Mouse (Mus musculus) embryonic facial prominence, embryonic 12.5 days (tissue): ENCODE results near the gene Prok2. TPM values are rescaled to one million over a fixed set of nuclear protein-coding genes. Genes with fewer than 3 reads are reported as not detected.
A peak's percentile ranks its signal among the peaks of the same experiment; 100 is the strongest.

Source experiments
- ATAC-seq: fragments of 200-750 bp; cut with Nextera tagmentation; 2 replicates; pipeline ENCODE4 v1.8.0; 2017; ENCODE audit not compliant: insufficient number of reproducible peaks, insufficient read depth, low FRiP score, low TSS enrichment
- H3K27ac ChIP-seq: fragments of 300-500 bp; sonication (generic); 2 replicates; pipeline ENCODE4 v1.5.1; 2016; ENCODE audit warnings: mild to moderate bottlenecking
- H3K27me3 ChIP-seq: fragments of 300-500 bp; sonication (generic); 2 replicates; pipeline ENCODE4 v1.6.1; 2016; ENCODE audit warnings: mild to moderate bottlenecking, moderate library complexity
- H3K36me3 ChIP-seq: fragments of 300-500 bp; sonication (generic); 2 replicates; pipeline ENCODE4 v1.6.1; 2016; ENCODE audit warnings: mild to moderate bottlenecking
- H3K4me1 ChIP-seq: fragments of 300-500 bp; sonication (generic); 2 replicates; pipeline ENCODE4 v1.6.1; 2016
- H3K4me2 ChIP-seq: fragments of 300-500 bp; sonication (generic); replicated peaks from 2 replicates; pipeline ENCODE4 v1.6.1; 2016; ENCODE audit warnings: mild to moderate bottlenecking, moderate library complexity
- H3K4me3 ChIP-seq: fragments of 300-500 bp; sonication (generic); 2 replicates; pipeline ENCODE4 v1.5.1; 2016; ENCODE audit warnings: mild to moderate bottlenecking
- H3K9ac ChIP-seq: fragments of 300-500 bp; sonication (generic); 2 replicates; pipeline ENCODE4 v1.6.1; 2016; ENCODE audit warnings: mild to moderate bottlenecking, moderate library complexity
- H3K9me3 ChIP-seq: fragments of 300-500 bp; sonication (generic); 2 replicates; pipeline ENCODE4 v1.6.1; 2016; ENCODE audit warnings: mild to moderate bottlenecking, moderate library complexity
- WGBS: fragments of 180-500 bp; shearing (Covaris S2); methylation state at CpG from one replicate; pipeline ENCODE4 v1.1.7; 2016; 5-methylcytosine and 5-hydroxymethylcytosine counted together
- polyA plus RNA-seq: library from polyadenylated mRNA; unstranded; fragments of >200 nt; fragmentation: Nextera tagmentation; extraction: Ambion mirVana; gene quantifications from 2 replicates; pipeline ENCODE4 v1.2.1, GENCODE M21; 2016

The Prok2 gene
- polyA plus RNA-seq, 1 experiment from 2014 or later: 0.40 TPM

- Histone ChIP-seq H3K9me3 (no peaks in the 10 kb centered on the region), H3K4me1 (peaks cover 15% of the 10 kb centered on the region; the same call in 1 of the 2 replicates), H3K27ac (no peak overlapping the region), H3K9ac (no peak overlapping the region), H3K36me3 (no peaks in the 10 kb centered on the region), H3K27me3 (peaks cover 41% of the 10 kb centered on the region), H3K4me3 (no peak overlapping the region), H3K4me2 (no peak overlapping the region)
- ATAC-seq: no peak
- 93% methylated on average over 4 of the region's 4 CpGs for WGBS
Measured at GRCm38 (mm10) chr6:99729853-99730252, 3.7 kb upstream of the Prok2 start.

- Histone ChIP-seq H3K27ac (no peak overlapping the region), H3K4me3 (peak overlapping the region; percentile 47), H3K4me1 (peaks cover 15% of the 10 kb centered on the region; the same call in 1 of the 2 replicates), H3K9ac (peak overlapping the region; percentile 55), H3K9me3 (no peaks in the 10 kb centered on the region), H3K36me3 (no peaks in the 10 kb centered on the region), H3K27me3 (peaks cover 42% of the 10 kb centered on the region), H3K4me2 (peak overlapping the region; percentile 96)
- no peak for ATAC-seq
- under 1% methylated on average over 22 of the region's 22 CpGs for WGBS
Measured at GRCm38 (mm10) chr6:99726576-99727303, 548 bp upstream of the Prok2 start.

- Histone ChIP-seq H3K4me3 (no peak overlapping the region), H3K27ac (no peak overlapping the region), H3K27me3 (peaks cover 24% of the 10 kb centered on the region), H3K9me3 (no peaks in the 10 kb centered on the region), H3K36me3 (no peaks in the 10 kb centered on the region), H3K4me2 (no peak overlapping the region), H3K9ac (no peak overlapping the region), H3K4me1 (peaks cover 15% of the 10 kb centered on the region; the same call in 1 of the 2 replicates)
- WGBS: 85% methylated on average over 9 of the region's 9 CpGs
- ATAC-seq: no peak
Measured at GRCm38 (mm10) chr6:99722390-99722789, 3.8 kb downstream of the Prok2 start.

DNA sequence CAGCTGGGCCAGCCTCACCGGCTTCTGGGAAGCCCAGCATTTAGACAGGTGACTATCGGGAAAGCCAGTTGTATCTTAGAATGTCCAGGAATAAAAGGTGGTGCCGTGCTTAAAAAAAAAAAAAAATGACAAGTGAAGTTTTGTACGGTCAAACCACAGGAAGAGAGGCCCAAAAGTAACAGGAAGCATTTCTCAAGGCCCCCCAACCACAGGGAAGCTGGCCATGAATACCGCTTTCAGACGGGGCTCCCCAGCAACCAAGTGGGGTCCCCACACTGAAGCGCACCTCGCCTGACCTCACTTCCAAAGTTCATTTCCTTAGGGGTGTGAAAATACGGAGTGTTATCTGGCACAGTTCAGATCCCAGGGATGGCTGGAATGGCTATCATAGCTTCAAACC, 5.2 kb downstream of the Prok2 start:
- no peak overlapping the region for H3K4me2 ChIP-seq
- no peak overlapping the region for H3K9ac ChIP-seq
- H3K4me3 ChIP-seq: no peak overlapping the region
- H3K9me3 ChIP-seq: no peaks in the 10 kb centered on the region
- H3K27ac ChIP-seq: no peak overlapping the region
- peaks cover 11% of the 10 kb centered on the region for H3K27me3 ChIP-seq
- no peaks in the 10 kb centered on the region for H3K36me3 ChIP-seq
- 81% methylated on average over 9 of the region's 9 CpGs for WGBS
- ATAC-seq: no peak
- 0 out of 2 replicates have a peak, but pooled peaks cover 2% of the 10 kb centered on the region for H3K4me1 ChIP-seq

DNA sequence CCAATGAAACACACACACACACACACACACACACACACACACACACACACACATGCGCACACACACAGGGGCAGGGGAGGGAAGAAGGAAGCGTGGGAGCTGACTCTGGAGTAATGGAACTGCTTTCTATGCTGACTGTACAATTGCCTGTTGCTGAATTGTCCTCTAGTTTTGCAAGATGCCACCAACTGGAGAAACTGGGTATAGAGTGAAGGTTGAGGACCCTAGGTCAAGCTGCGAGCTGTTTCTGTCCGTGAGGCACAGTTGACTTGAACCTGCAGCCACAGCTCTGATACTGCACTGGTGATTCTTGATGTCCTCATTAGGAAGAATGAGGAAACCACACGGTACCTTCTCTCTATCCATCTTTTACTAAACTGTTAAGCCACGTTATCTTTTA, 10.3 kb downstream of the Prok2 start:
- no peaks in the 10 kb centered on the region for H3K36me3 ChIP-seq
- H3K4me3 ChIP-seq: no peak overlapping the region
- H3K9me3 ChIP-seq: no peaks in the 10 kb centered on the region
- WGBS: 66% methylated on average over 5 of the region's 6 CpGs
- H3K4me1 ChIP-seq: no peaks in the 10 kb centered on the region
- H3K9ac ChIP-seq: no peak overlapping the region
- H3K27me3 ChIP-seq: 0 out of 2 replicates have a peak, but pooled peaks cover 5% of the 10 kb centered on the region
- H3K4me2 ChIP-seq: no peak overlapping the region
- no peak overlapping the region for H3K27ac ChIP-seq
- ATAC-seq: no peak

- Histone ChIP-seq H3K4me2 (no peak overlapping the region), H3K36me3 (no peaks in the 10 kb centered on the region), H3K4me3 (no peak overlapping the region), H3K4me1 (no peaks in the 10 kb centered on the region), H3K27ac (no peak overlapping the region), H3K27me3 (0 out of 2 replicates have a peak, but pooled peaks cover 5% of the 10 kb centered on the region), H3K9ac (no peak overlapping the region), H3K9me3 (no peaks in the 10 kb centered on the region)
- 64% methylated on average over 6 of the region's 6 CpGs for WGBS
- ATAC-seq: no peak
Measured at GRCm38 (mm10) chr6:99715191-99715590, 11.0 kb downstream of the Prok2 start.

- no peak overlapping the region for H3K27ac ChIP-seq
- no peak overlapping the region for H3K9ac ChIP-seq
- no peak overlapping the region for H3K4me2 ChIP-seq
- H3K27me3 ChIP-seq: 0 out of 2 replicates have a peak, but pooled peaks cover 5% of the 10 kb centered on the region
- no peaks in the 10 kb centered on the region for H3K9me3 ChIP-seq
- no peak overlapping the region for H3K4me3 ChIP-seq
- WGBS: 79% methylated on average over 5 of the region's 5 CpGs
- no peaks in the 10 kb centered on the region for H3K36me3 ChIP-seq
- H3K4me1 ChIP-seq: no peaks in the 10 kb centered on the region
- ATAC-seq: no peak
Measured at GRCm38 (mm10) chr6:99713256-99713655, 12.9 kb downstream of the Prok2 start.

GRCm38 (mm10) chr6:99711576-99712101, 14.6 kb downstream of the Prok2 start:
- H3K36me3 ChIP-seq: no peaks in the 10 kb centered on the region
- no peak overlapping the region for H3K4me3 ChIP-seq
- 0 out of 2 replicates have a peak, but pooled peaks cover 5% of the 10 kb centered on the region for H3K27me3 ChIP-seq
- no peaks in the 10 kb centered on the region for H3K9me3 ChIP-seq
- no peak overlapping the region for H3K9ac ChIP-seq
- ATAC-seq: no peak
- no peaks in the 10 kb centered on the region for H3K4me1 ChIP-seq
- no peak overlapping the region for H3K4me2 ChIP-seq
- WGBS: 68% methylated on average over 11 of the region's 11 CpGs
- no peak overlapping the region for H3K27ac ChIP-seq

GRCm38 (mm10) chr6:99700484-99700883, 25.7 kb downstream of the Prok2 start:
- Histone ChIP-seq H3K4me2 (no peak overlapping the region), H3K27me3 (peaks cover 19% of the 10 kb centered on the region; the same call in 1 of the 2 replicates), H3K4me3 (no peak overlapping the region), H3K9me3 (no peaks in the 10 kb centered on the region), H3K4me1 (peaks cover 4% of the 10 kb centered on the region; the same call in 1 of the 2 replicates), H3K9ac (no peak overlapping the region), H3K36me3 (no peaks in the 10 kb centered on the region), H3K27ac (no peak overlapping the region)
- WGBS: 51% methylated on average over 3 of the region's 3 CpGs
- ATAC-seq: no peak

DNA sequence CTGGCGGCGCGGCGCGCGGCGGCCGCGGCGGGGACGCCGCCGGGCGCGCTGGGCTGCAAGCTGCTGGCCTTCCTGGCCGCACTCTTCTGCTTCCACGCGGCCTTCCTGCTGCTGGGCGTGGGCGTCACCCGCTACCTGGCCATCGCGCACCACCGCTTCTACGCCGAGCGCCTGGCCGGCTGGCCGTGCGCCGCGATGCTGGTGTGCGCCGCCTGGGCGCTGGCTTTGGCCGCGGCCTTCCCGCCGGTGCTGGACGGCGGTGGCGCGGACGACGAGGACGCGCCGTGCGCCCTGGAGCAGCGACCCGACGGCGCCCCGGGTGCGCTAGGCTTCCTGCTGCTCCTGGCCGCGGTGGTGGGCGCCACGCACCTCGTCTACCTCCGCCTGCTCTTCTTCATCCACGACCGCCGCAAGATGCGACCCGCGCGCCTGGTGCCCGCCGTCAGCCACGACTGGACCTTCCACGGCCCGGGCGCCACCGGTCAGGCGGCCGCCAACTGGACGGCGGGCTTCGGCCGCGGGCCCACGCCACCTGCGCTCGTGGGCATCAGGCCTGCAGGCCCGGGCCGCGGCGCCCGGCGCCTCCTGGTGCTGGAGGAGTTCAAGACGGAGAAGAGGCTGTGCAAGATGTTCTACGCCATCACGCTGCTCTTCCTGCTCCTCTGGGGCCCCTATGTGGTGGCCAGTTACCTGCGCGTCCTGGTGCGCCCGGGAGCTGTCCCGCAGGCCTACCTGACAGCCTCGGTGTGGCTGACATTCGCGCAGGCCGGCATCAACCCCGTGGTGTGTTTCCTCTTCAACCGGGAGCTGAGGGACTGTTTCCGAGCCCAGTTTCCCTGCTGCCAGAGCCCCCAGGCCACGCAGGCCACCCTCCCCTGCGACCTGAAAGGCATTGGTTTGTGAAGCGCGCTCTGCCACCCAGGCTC, 33.0 kb downstream of the Prok2 start:
- no peaks in the 10 kb centered on the region for H3K36me3 ChIP-seq
- H3K27ac ChIP-seq: peak overlapping the region; percentile 68; the same call in 1 of the 2 replicates
- no peaks in the 10 kb centered on the region for H3K9me3 ChIP-seq
- peaks cover 15% of the 10 kb centered on the region for H3K4me1 ChIP-seq
- peak overlapping the region; percentile 76 for H3K4me3 ChIP-seq
- peak overlapping the region; percentile 88 for H3K9ac ChIP-seq
- ATAC-seq: 0 out of 2 replicates have a peak, but pooled peaks have one; percentile 13
- H3K4me2 ChIP-seq: peak overlapping the region; percentile 94
- H3K27me3 ChIP-seq: peaks cover 61% of the 10 kb centered on the region
- WGBS: 2% methylated on average over 93 of the region's 110 CpGs

DNA sequence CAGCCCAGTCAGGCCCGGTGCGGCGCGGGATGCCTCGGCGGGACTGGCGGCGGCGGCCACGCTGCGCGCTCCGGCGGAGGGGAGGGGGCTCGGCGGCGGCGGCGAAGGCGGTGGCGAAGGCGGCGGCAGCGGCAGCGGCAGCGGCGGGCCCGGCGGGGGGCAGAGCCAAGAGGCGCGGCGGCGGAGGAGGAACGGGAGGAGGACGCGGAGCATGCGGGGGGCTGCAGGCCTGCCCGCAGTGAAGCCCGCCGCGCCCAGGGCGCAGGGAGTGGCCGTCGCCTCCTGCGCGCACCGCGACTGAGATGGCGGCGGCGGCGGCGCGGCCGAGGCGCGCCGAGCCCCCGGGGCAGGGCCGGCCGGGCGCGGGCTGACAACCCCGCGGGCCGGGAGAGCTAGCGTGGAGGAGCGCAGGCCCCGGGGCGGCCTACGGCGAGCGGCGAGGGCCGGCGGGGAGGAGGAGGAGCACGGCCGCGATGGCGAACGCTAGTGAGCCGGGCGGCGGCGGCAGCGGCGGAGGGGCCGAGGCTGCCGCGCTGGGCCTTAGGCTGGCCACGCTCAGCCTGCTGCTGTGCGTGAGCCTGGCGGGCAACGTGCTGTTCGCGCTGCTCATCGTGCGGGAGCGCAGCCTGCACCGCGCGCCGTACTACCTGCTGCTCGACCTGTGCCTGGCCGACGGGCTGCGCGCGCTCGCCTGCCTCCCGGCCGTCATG, 33.8 kb downstream of the Prok2 start, which contains the start of gene Gpr27:
Gene Gpr27, plus strand, starts transcription at position 474 of the 710 bp plus-strand sequence.
- peak within 1 kb of the TSS; percentile 76 for H3K4me3 ChIP-seq
- peak; percentile 57 for ATAC-seq
- H3K4me1 ChIP-seq: peaks cover 15% of the 10 kb centered on the region
- H3K9me3 ChIP-seq: no peaks in the 10 kb centered on the region
- peak within 1 kb of the TSS; percentile 94 for H3K4me2 ChIP-seq
- under 1% methylated on average over 64 of the region's 112 CpGs for WGBS
- H3K27me3 ChIP-seq: peaks cover 53% of the 10 kb centered on the region
- H3K36me3 ChIP-seq: no peaks in the 10 kb centered on the region
- H3K27ac ChIP-seq: peak within 1 kb of the TSS; percentile 68
- peak within 1 kb of the TSS; percentile 88 for H3K9ac ChIP-seq
